Mouse (Mus musculus): ENCODE data around the gene Nudt1.
"Not testable (repeated sequence)": the region's sequence is repeated elsewhere in the genome, so short reads cannot be mapped to it uniquely, and the experiment has no call there.

Gene Nudt1

GRCm38 (mm10) chr5:140339836-140340235 lies 18.4 kb downstream of the Nudt1 start:
- in situ Hi-C loops (cut with MboI, MseI): loop anchor here (5.0 to 10.0 kb wide), 2 partner anchors 55 to 72 kb away; no protein-coding TSS in a partner anchor

GRCm38 (mm10) chr5:140342880-140343279 lies 21.4 kb downstream of the Nudt1 start:
- in situ Hi-C loops (cut with MboI, MseI): no loop called here

GRCm38 (mm10) chr5:140345244-140345643 lies 23.8 kb downstream of the Nudt1 start:
- in situ Hi-C loops (cut with MboI, MseI): no loop called here

- in situ Hi-C loops (cut with MboI, MseI): no loop called here
These were observed 24.6 kb downstream of the Nudt1 start for GRCm38 (mm10) chr5:140346050-140346449.

GRCm38 (mm10) chr5:140349882-140350281 lies 28.4 kb downstream of the Nudt1 start:
- in situ Hi-C loops (cut with MboI, MseI): no loop called here

- in situ Hi-C loops (cut with MboI, MseI): no loop called here
These were observed 29.5 kb downstream of the Nudt1 start for GRCm38 (mm10) chr5:140350731-140351497.

- in situ Hi-C loops (cut with MboI, MseI): no loop called here
These were observed 30.9 kb downstream of the Nudt1 start for GRCm38 (mm10) chr5:140352352-140352751.

GRCm38 (mm10) chr5:140355934-140356333 lies 34.5 kb downstream of the Nudt1 start:
- in situ Hi-C loops (cut with MboI, MseI): no loop called here

- in situ Hi-C loops (cut with MboI, MseI): no loop called here
These were observed 36.0 kb downstream of the Nudt1 start for GRCm38 (mm10) chr5:140357466-140357865.

GRCm38 (mm10) chr5:140359930-140360674 lies 38.6 kb downstream of the Nudt1 start:
- in situ Hi-C loops (cut with MboI, MseI): no loop called here

GRCm38 (mm10) chr5:140364415-140364814 lies 43.0 kb downstream of the Nudt1 start:
- in situ Hi-C loops (cut with MboI, MseI): no loop called here

- in situ Hi-C loops (cut with MboI, MseI): not testable (repeated sequence)
These were observed 46.7 kb downstream of the Nudt1 start for GRCm38 (mm10) chr5:140368126-140368525.

GRCm38 (mm10) chr5:140368926-140369325 lies 47.5 kb downstream of the Nudt1 start:
- in situ Hi-C loops (cut with MboI, MseI): no loop called here

- in situ Hi-C loops (cut with MboI, MseI): no loop called here
These were observed 48.0 kb downstream of the Nudt1 start for GRCm38 (mm10) chr5:140369466-140369865.

- in situ Hi-C loops (cut with MboI, MseI): no loop called here
These were observed 49.2 kb downstream of the Nudt1 start for GRCm38 (mm10) chr5:140370446-140371254.

- in situ Hi-C loops (cut with MboI, MseI): no loop called here
These were observed 50.2 kb downstream of the Nudt1 start for GRCm38 (mm10) chr5:140371671-140372070.

GRCm38 (mm10) chr5:140373711-140374110 lies 52.3 kb downstream of the Nudt1 start:
- in situ Hi-C loops (cut with MboI, MseI): no loop called here

- in situ Hi-C loops (cut with MboI, MseI): no loop called here
These were observed 52.8 kb downstream of the Nudt1 start for GRCm38 (mm10) chr5:140374226-140374625.

GRCm38 (mm10) chr5:140375249-140375829 lies 53.9 kb downstream of the Nudt1 start:
- in situ Hi-C loops (cut with MboI, MseI): no loop called here

GRCm38 (mm10) chr5:140378121-140378853 lies 56.8 kb downstream of the Nudt1 start:
- in situ Hi-C loops (cut with MboI, MseI): no loop called here

GRCm38 (mm10) chr5:140379299-140379698 lies 57.8 kb downstream of the Nudt1 start:
- in situ Hi-C loops (cut with MboI, MseI): no loop called here

All from T-helper 2 cell (primary cell).